Mouse (Mus musculus) lung, postnatal 4 days (tissue): ENCODE measurements around the gene Stmn3.

Experiments
- DNase-seq, 2 experiments: peaks; one replicate each; pipeline ENCODE4 v3.0.0; 2021

Gene Stmn3

DNA sequence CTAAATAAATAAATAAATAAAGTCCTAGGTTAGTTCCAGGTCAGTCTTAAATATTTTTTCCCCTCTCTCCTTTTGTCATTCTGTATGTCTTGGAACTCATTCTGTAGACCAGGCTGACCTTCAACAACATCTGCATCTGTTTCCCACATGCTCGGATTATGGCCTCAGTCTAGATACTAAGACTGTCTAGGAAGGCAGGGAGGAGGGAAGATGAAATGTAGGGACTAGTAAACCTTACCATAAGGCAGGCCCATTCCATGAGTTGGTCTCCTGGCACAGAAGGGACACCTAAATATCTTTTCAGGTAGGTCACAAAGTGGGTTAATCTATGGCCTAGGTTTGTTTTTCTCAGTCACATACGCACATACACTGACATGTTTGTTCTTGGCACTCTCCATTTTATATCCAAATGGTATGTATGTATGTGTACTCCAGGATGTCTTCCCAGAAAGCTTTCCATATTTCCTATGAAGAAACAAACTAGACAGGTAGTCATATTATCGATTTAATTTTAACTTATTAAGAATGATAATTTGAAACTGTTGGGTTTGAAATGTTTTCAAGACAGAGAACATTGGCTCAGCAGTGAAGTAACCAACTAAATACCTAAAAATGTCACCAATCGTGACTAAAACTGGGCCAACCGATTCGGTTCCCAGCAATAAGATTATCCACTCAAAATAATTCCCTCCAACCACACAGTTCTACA lies 27.5 kb downstream of the Stmn3 start:
- no peak for DNase-seq

DNA sequence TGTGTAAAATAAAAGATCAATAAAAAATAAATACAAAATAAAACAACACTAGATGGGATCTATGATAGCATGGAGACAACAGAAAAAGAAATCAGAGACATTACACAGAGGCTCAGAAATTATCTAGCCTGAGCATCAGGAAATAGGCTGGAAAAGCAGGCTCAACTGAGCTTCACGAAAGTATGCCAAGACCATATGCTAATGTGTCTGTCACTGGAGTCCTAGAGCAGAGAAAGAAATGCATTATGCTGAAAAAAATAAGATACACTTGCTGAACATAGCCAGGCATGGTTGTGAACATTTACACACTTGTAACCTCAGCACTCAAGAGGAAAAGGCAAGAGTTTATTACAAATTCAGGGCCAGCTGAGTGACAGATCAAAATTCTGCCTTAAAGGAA lies 34.3 kb downstream of the Stmn3 start:
- DNase-seq = no peak

DNA sequence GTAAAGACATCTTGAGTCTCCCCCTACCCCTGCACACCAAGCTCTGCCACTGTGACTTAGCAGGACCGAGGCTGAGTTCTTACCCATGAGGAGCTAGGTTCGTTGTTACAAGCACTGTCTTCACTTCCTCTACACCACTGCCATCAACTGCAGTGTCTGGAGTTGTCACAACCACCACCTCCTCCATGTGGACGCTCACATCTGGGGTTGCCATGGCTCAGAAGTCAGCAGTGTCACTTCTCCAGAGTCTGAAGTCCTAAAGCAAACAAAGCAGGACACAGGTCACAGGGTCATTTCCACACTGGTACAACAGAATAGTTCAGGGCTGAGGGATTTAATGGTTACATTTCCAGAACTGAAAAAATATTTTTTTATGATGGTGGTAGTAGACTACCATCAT lies 36.4 kb downstream of the Stmn3 start:
- DNase-seq = no peak

DNA sequence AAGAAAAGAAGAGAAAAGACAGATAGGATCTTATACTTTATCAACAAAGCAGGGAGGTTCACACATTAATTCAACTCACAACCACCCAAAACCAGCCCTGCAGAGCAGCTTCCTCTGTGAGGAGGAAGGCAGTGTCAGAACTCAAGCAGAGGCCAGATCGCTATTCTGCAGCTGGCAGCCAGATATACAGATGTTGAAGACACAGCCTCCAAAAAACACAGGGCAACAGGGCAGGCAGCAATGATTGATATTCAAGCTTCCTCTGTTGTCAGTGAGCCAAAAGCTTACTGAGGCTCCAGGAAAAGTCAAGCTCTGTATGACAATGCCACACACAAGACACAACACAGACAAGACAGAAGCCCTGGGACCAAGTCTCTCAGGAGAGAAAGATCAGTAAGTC lies 37.5 kb downstream of the Stmn3 start:
- DNase-seq = peak; percentile 33 to 46

DNA sequence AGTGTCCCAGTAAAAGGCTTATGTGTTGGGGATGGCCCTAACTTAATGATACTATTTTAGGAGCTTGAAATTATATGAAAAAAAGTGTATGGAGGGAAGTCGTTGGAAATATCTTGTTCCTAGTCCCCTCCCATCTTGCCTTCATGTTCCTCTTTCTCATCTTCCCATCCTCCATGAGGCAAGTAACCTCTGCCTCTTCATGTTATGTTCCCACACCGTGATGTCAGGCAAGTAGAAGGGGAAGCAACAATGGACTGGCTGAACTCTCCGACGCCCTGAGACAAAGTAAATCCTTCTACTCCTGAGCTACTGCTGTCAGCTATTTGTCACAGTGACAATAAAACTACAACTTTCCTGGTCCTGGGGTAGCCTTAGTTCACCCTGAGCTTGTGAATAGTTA lies 39.7 kb downstream of the Stmn3 start:
- no peak for DNase-seq

DNA sequence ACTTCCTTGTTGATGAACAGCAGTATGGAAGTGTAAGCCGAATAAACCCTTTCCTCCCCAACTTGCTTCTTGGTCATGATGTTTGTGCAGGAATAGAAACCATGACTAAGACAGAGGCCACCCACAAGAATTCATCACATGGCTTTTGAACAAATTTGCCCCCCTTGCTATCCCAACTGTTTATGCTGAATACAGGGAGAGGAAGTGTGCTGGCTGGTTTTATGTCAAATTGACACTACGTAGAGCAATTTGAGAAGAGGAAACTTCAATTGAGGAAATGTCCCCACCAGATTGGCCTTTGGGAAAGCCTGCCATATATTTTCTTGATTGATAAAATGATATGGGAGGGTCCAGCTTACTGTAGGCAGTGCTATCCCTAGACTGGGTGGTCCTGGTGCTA lies 40.5 kb downstream of the Stmn3 start:
- no peak for DNase-seq

DNA sequence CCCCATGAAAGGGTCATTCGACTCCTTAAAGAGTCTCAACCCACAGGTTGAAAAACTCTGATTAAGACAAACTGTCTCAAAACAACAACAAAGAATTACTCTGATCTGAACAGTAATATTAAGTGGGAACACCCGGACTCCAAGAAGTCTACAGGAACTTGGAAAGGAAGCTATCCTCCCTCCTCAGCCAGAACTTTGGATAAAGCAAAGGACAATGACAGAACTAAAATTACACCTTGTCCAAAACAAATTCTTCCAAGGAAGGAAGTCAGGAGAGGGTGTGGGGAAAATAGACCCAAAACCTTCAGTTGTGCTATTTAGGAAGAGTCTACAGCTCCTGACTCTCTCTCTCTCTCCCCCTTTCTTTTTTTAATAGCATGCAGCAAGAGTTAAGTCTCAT lies 42.2 kb downstream of the Stmn3 start:
- DNase-seq = no peak

DNA sequence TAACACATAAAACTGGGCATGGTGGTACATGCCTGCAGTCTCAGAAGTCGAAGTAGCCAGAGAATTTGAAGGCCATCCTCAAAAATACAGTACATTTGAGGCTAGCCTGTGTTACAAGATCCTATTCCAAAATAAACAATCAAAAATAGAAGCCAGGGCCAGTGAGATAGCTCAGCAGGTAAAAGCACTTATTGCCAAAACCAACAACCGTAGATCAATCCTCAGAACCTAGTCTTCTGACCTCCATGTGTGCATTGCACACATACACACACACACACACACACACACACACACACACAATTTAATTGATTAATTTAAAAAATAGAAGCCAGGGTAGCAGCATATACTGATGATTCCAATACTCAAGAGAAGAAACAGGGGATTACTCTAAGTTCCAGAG lies 47.5 kb downstream of the Stmn3 start:
- DNase-seq = no peak
